Mouse (Mus musculus) forebrain, embryonic 14.5 days (tissue): Measurements from ENCODE around the gene Sdc1. TPM values are rescaled to one million over a fixed set of nuclear protein-coding genes. Genes with fewer than 3 reads are reported as not detected.

ENCODE experiments used
- ATAC-seq: fragments of 200-750 bp; cut with Nextera tagmentation; 2 replicates; pipeline ENCODE4 v1.8.0; 2017; ENCODE audit warnings: mild to moderate bottlenecking, moderate library complexity
- DNase-seq: peaks from one replicate; pipeline ENCODE4 v3.0.0-alpha.2; 2015; ENCODE audit warnings: low spot score
- H3K27ac ChIP-seq: fragments of 300-500 bp; sonication (generic); 2 replicates; pipeline ENCODE4 v1.5.1; 2014; ENCODE audit warnings: low read depth, mild to moderate bottlenecking, control low read depth, low read length, moderate library complexity
- H3K27me3 ChIP-seq: fragments of 300-500 bp; sonication (generic); replicated peaks from 2 replicates; pipeline ENCODE4 v1.6.1; 2014; ENCODE audit warnings: low read length, control low read depth, mixed read lengths; ENCODE audit not compliant: control insufficient read depth, insufficient read depth
- H3K36me3 ChIP-seq: fragments of 300-500 bp; sonication (generic); 2 replicates; pipeline ENCODE4 v1.6.1; 2014; ENCODE audit warnings: low read length, control low read depth; ENCODE audit not compliant: control insufficient read depth, insufficient read depth
- H3K4me1 ChIP-seq: fragments of 300-500 bp; sonication (generic); 2 replicates; pipeline ENCODE4 v1.6.1; 2014; ENCODE audit warnings: antibody characterized with exemption, low read length, control low read depth; ENCODE audit not compliant: control insufficient read depth, insufficient read depth
- H3K4me2 ChIP-seq: fragments of 300-500 bp; sonication (generic); 2 replicates; pipeline ENCODE4 v1.6.1; 2014; ENCODE audit warnings: mild to moderate bottlenecking, control low read depth, low read length
- H3K4me3 ChIP-seq: fragments of 300-500 bp; sonication (generic); 2 replicates; pipeline ENCODE4 v1.5.1; 2014; ENCODE audit warnings: low read depth, low read length, control low read depth
- H3K9ac ChIP-seq: fragments of 300-500 bp; sonication (generic); 2 replicates; pipeline ENCODE4 v1.6.1; 2014; ENCODE audit warnings: mild to moderate bottlenecking, low read length, control low read depth, moderate library complexity
- H3K9me3 ChIP-seq: fragments of 300-500 bp; sonication (generic); replicated peaks from 2 replicates; pipeline ENCODE4 v1.6.1; 2016; ENCODE audit warnings: low read length, control low read depth, mixed read lengths; ENCODE audit not compliant: control insufficient read depth
- WGBS: fragments of 180-500 bp; shearing (Covaris S2); extraction: QIAGEN DNeasy Blood & Tissue Kit; methylation state at CpG from one replicate; pipeline ENCODE4 v1.1.7; 2014; 5-methylcytosine and 5-hydroxymethylcytosine counted together
- polyA plus RNA-seq: library from polyadenylated mRNA; unstranded; fragments of >200 nt; fragmentation: Nextera tagmentation; extraction: Ambion mirVana; gene quantifications from 2 replicates; pipeline ENCODE4 v1.2.1, GENCODE M21; 2014

The Sdc1 gene
- polyA plus RNA-seq, 1 experiment from 2014 or later: 21.3 TPM

DNA sequence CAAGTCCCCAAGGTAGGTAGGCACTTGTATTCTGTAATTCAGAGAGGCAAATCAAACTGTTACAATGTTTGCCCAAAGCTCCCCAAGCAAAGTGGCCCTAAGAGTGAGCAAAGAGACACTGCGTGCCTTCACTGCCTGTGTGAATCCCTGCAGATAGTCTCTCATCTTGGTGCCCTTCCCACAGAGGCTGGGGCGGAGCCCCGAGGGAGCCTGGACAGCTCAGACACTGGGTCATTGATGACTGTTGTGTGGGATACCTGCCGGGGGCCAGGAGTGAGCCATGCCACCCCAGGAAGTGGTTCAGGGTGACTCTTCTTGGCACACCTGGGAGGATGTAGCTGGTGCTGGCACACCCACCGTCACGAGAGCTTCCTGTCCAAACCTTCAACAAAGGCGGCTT lies 10.1 kb upstream of the Sdc1 start:
- 84% methylated on average over 7 of the region's 7 CpGs for WGBS
- Histone ChIP-seq H3K9ac (no peak overlapping the region), H3K27ac (no peak overlapping the region), H3K36me3 (peaks cover 5% of the 10 kb centered on the region; the same call in 1 of the 2 replicates), H3K4me1 (no peaks in the 10 kb centered on the region), H3K4me3 (no peak overlapping the region), H3K9me3 (no peaks in the 10 kb centered on the region), H3K27me3 (no peaks in the 10 kb centered on the region), H3K4me2 (no peak overlapping the region)
- no peak for ATAC-seq
- DNase-seq: no peak

DNA sequence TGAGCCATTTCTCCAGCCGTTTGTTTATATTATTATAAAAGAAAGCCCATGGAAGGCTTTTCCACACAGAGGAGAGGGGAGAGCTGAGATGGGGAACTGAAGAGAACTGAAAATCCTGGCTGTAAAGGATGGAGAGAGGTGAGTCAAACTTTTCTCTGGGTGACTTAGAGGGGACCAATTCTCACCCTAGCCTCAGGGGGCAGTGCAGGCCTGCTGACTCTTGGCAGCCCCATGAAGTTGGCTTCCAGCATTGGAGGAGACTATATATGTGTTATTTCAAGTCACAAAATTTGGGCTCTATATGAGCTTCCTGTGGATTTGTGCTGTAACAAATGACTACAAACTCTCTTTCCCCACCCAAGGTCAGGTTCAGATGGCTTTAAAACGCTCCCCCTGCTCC lies 8.5 kb upstream of the Sdc1 start:
- 76% methylated on average over 2 of the region's 2 CpGs for WGBS
- no peak overlapping the region for H3K9ac ChIP-seq

GRCm38 (mm10) chr12:8764221-8764930 lies 6.7 kb upstream of the Sdc1 start:
- DNase-seq (no peak), ATAC-seq (no peak)
- no peaks in the 10 kb centered on the region for H3K9me3 ChIP-seq
- H3K4me2 ChIP-seq: no peak overlapping the region
- H3K27me3 ChIP-seq: no peaks in the 10 kb centered on the region
- no peaks in the 10 kb centered on the region for H3K4me1 ChIP-seq
- H3K4me3 ChIP-seq: no peak overlapping the region
- 85% methylated on average over 15 of the region's 15 CpGs for WGBS
- H3K36me3 ChIP-seq: no peaks in the 10 kb centered on the region
- no peak overlapping the region for H3K27ac ChIP-seq
- H3K9ac ChIP-seq: no peak overlapping the region

More for the DNA sequence above, 8.5 kb upstream of the Sdc1 start:
- Histone ChIP-seq H3K9me3 (no peaks in the 10 kb centered on the region), H3K27me3 (no peaks in the 10 kb centered on the region), H3K4me2 (no peak overlapping the region), H3K4me1 (no peaks in the 10 kb centered on the region), H3K36me3 (no peaks in the 10 kb centered on the region), H3K4me3 (no peak overlapping the region), H3K27ac (no peak overlapping the region)
- no peak for ATAC-seq
- no peak for DNase-seq

DNA sequence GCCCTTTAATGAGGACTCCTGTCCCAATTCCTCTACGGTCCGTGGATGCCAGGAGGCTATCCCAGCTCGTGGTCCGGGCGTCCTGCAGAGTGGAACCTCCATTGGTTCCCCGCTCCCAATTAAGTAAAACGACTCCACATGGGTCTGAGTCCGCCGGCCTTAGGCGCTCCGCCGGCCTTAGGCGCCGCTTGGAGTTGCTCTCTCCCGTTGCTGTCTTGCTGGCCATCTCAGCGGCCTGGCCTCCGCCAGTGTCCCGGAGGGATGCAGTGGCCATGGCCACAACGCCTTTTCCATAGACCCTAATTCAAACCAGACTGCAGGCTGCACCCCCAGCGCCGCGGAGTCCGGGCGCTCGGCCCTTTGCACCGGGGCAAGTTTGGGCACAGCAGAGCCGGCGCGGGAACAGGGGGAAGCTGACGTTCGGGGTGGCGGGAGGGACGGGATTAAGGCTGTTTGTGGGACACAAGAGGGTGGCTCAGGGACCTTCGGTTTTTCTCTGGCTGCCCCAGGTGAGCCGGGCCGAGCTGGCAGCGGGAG lies 789 bp downstream of the Sdc1 start:
- no peaks in the 10 kb centered on the region for H3K27me3 ChIP-seq
- WGBS: under 1% methylated on average over 37 of the region's 37 CpGs
- H3K4me2 ChIP-seq: peak overlapping the region; percentile 92
- peak overlapping the region; percentile 63 for H3K27ac ChIP-seq
- DNase-seq: peak; percentile 63
- peak overlapping the region; percentile 76 for H3K4me3 ChIP-seq
- H3K9ac ChIP-seq: peak overlapping the region; percentile 88
- ATAC-seq: peak; percentile 11; the same call in 1 of the 2 replicates
- no peaks in the 10 kb centered on the region for H3K36me3 ChIP-seq
- H3K9me3 ChIP-seq: no peaks in the 10 kb centered on the region
- H3K4me1 ChIP-seq: peaks cover 3% of the 10 kb centered on the region; the same call in 1 of the 2 replicates

- Histone ChIP-seq H3K27me3 (no peaks in the 10 kb centered on the region), H3K4me1 (peaks cover 3% of the 10 kb centered on the region; the same call in 1 of the 2 replicates), H3K9me3 (no peaks in the 10 kb centered on the region), H3K4me2 (peak overlapping the region; percentile 92), H3K36me3 (no peaks in the 10 kb centered on the region), H3K27ac (peak overlapping the region; percentile 63), H3K9ac (peak overlapping the region; percentile 88), H3K4me3 (peak overlapping the region; percentile 76)
- WGBS: under 1% methylated on average over 46 of the region's 55 CpGs
- ATAC-seq (peak; percentile 54), DNase-seq (peak; percentile 68)
Measured at GRCm38 (mm10) chr12:8772451-8773143, 1.5 kb downstream of the Sdc1 start.

DNA sequence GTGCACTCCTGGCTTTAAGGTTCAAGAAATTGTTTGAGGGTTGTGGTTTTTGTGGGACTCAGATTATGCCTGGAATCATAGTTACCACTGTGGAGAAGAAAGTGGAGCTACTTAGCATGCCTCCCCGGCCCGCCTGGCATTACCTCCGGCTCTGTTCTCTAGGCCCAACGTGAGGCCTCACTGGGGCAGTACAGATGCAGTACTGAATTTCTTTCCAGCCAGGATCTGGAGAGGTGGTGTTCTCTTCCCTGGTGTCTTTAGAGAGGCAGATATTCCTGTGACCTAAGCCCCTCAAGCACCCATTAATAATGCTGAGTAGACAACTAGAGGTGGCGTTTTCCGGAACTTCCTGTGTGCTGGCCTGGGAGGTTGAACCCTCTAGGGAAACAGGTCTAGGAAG lies 2.2 kb downstream of the Sdc1 start:
- H3K9me3 ChIP-seq: no peaks in the 10 kb centered on the region
- H3K36me3 ChIP-seq: no peaks in the 10 kb centered on the region
- no peak overlapping the region for H3K27ac ChIP-seq
- ATAC-seq (no peak), DNase-seq (peak; percentile 6)
- peaks cover 3% of the 10 kb centered on the region; the same call in 1 of the 2 replicates for H3K4me1 ChIP-seq
- peak overlapping the region; percentile 92 for H3K4me2 ChIP-seq
- WGBS: 18% methylated on average over 6 of the region's 6 CpGs
- H3K27me3 ChIP-seq: no peaks in the 10 kb centered on the region
- H3K4me3 ChIP-seq: peak overlapping the region; percentile 76
- peak overlapping the region; percentile 88 for H3K9ac ChIP-seq

GRCm38 (mm10) chr12:8774183-8774582 lies 3.1 kb downstream of the Sdc1 start:
- Histone ChIP-seq H3K4me3 (no peak overlapping the region), H3K9ac (no peak overlapping the region), H3K36me3 (no peaks in the 10 kb centered on the region), H3K9me3 (no peaks in the 10 kb centered on the region), H3K4me1 (peaks cover 3% of the 10 kb centered on the region; the same call in 1 of the 2 replicates), H3K27ac (no peak overlapping the region), H3K27me3 (no peaks in the 10 kb centered on the region), H3K4me2 (peak overlapping the region; percentile 92; the same call in 1 of the 2 replicates)
- no peak for ATAC-seq
- no peak for DNase-seq

DNA sequence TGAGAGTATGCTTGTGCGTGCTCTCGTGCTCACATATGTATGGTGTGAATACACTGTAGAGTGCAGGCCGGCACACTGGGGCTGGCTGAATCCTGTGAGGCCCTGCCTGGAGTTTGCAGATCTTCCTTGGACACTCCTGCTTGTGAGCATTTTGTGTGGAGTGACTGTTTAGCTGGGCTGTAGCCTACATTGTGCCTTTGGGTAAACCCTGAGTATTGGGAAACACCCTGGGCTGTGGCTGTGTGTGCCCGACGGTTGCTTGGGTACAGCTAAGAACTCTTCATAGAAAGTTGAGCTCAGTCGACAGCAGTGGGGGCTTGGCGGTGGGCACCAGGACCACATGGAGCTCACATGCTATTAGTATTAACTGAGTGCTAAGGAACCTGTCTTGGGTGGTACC lies 5.1 kb downstream of the Sdc1 start:
- Histone ChIP-seq H3K4me2 (no peak overlapping the region), H3K9me3 (no peaks in the 10 kb centered on the region), H3K9ac (no peak overlapping the region), H3K4me3 (no peak overlapping the region), H3K4me1 (peaks cover 3% of the 10 kb centered on the region; the same call in 1 of the 2 replicates), H3K27me3 (no peaks in the 10 kb centered on the region), H3K36me3 (no peaks in the 10 kb centered on the region), H3K27ac (no peak overlapping the region)
- WGBS: 93% methylated on average over 7 of the region's 7 CpGs
- no peak for DNase-seq
- no peak for ATAC-seq

- Histone ChIP-seq H3K27me3 (no peaks in the 10 kb centered on the region), H3K27ac (no peak overlapping the region), H3K36me3 (no peaks in the 10 kb centered on the region), H3K4me3 (no peak overlapping the region), H3K4me2 (no peak overlapping the region), H3K4me1 (peaks cover 3% of the 10 kb centered on the region; the same call in 1 of the 2 replicates), H3K9ac (no peak overlapping the region), H3K9me3 (no peaks in the 10 kb centered on the region)
- DNase-seq: no peak
- ATAC-seq: no peak
- 95% methylated on average over 3 of the region's 3 CpGs for WGBS
Measured at GRCm38 (mm10) chr12:8776741-8777140, 5.6 kb downstream of the Sdc1 start.
